Mouse (Mus musculus): Measurements from ENCODE around the gene Zc3h13. TPM values are rescaled to one million over a fixed set of nuclear protein-coding genes. Genes with fewer than 3 reads are reported as not detected.

Gene Zc3h13
- total and polyA plus RNA-seq, 2 experiments from 2014 or later: 3.8 to 16.7 TPM

DNA sequence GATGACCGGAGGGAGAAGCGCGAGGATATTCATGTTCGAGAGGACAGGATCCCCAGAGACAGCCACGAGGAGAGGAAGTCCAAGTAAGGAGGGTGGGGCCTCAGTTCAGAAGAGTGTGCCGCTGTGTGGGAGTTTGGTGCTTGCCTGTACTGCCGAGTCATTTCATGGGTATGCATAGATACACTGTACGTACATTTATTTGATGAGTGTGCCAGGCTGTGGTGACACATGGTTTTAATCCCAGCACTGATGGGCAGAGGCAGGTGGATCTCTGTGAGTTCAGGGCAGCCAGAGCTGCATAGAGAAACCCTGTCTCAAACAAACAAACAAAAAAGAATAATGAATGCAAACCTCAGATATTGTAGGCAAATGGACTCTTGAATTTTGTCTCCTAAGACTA, 43.9 kb downstream of the Zc3h13 start:
- no peak overlapping the region for H3K4me3 ChIP-seq (ENCODE audit: low read depth, low read length)
- DNase-seq (ENCODE audit: low spot score) (no peak), ATAC-seq (ENCODE audit: insufficient read depth, low read depth) (no peak)
- no peak overlapping the region for H3K9ac ChIP-seq (replicated peaks; ENCODE audit: low read depth, low read length)
- no peak overlapping the region for H3K27ac ChIP-seq (ENCODE audit: low read depth)
- H3K36me3 ChIP-seq (replicated peaks; ENCODE audit: control insufficient read depth, insufficient read depth, low read length): peaks cover 65% of the 10 kb centered on the region
- WGBS: 63% methylated on average over 8 of the region's 8 CpGs
- no peaks in the 10 kb centered on the region for H3K4me1 ChIP-seq (ENCODE audit: control insufficient read depth, insufficient read depth)
- H3K9me3 ChIP-seq (replicated peaks; ENCODE audit: control insufficient read depth, low read length): no peaks in the 10 kb centered on the region
- TF ChIP-seq EP300 (IDR thresholded peaks at IDR 0.05; ENCODE audit: low read depth): no peak
- TF ChIP-seq CTCF (IDR thresholded peaks at IDR 0.05; ENCODE audit: low read depth): no peak
- H3K27me3 ChIP-seq (ENCODE audit: control insufficient read depth, insufficient read depth, low read length): no peaks in the 10 kb centered on the region
- H3K4me2 ChIP-seq (ENCODE audit: low read depth, low read length): no peak overlapping the region

DNA sequence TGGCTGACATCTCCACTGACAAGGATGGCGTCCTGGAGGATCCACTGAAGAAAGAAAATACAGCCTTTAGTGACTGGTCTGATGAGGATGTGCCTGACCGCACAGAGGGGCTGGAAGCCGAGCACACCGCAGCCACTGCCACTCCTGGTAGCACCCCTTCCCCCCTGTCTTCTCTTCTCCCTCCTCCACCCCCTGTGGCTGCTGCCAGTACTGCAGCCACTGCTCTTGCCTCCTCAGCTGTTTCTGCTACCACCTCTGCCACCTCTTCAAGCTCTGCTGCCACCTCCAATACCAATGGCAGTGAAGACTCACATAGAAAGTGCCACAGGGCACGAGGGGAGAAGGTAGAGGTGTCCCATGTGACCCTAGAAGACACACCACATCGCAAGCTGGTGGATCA, 46.4 kb downstream of the Zc3h13 start:
- WGBS: 88% methylated on average over 6 of the region's 6 CpGs
- TF ChIP-seq CTCF (IDR thresholded peaks at IDR 0.05; ENCODE audit: low read depth) (peak; percentile 43), EP300 (IDR thresholded peaks at IDR 0.05; ENCODE audit: low read depth) (no peak)
- H3K4me3 ChIP-seq (ENCODE audit: low read depth, low read length): no peak overlapping the region
- H3K27ac ChIP-seq (ENCODE audit: low read depth): no peak overlapping the region
- H3K4me1 ChIP-seq (ENCODE audit: control insufficient read depth, insufficient read depth): no peaks in the 10 kb centered on the region
- peaks cover 44% of the 10 kb centered on the region for H3K36me3 ChIP-seq (replicated peaks; ENCODE audit: control insufficient read depth, insufficient read depth, low read length)
- DNase-seq (ENCODE audit: low spot score) (no peak), ATAC-seq (ENCODE audit: insufficient read depth, low read depth) (no peak)
- H3K4me2 ChIP-seq (ENCODE audit: low read depth, low read length): no peak overlapping the region
- H3K9ac ChIP-seq (replicated peaks; ENCODE audit: low read depth, low read length): no peak overlapping the region
- H3K27me3 ChIP-seq (ENCODE audit: control insufficient read depth, insufficient read depth, low read length): no peaks in the 10 kb centered on the region
- H3K9me3 ChIP-seq (replicated peaks; ENCODE audit: control insufficient read depth, low read length): no peaks in the 10 kb centered on the region

GRCm38 (mm10) chr14:75334321-75334720, 50.1 kb downstream of the Zc3h13 start:
- Histone ChIP-seq H3K27me3 (ENCODE audit: control insufficient read depth, insufficient read depth, low read length) (no peaks in the 10 kb centered on the region), H3K27ac (ENCODE audit: low read depth) (no peak overlapping the region), H3K4me1 (ENCODE audit: control insufficient read depth, insufficient read depth) (no peaks in the 10 kb centered on the region), H3K9me3 (replicated peaks; ENCODE audit: control insufficient read depth, low read length) (no peaks in the 10 kb centered on the region), H3K36me3 (replicated peaks; ENCODE audit: control insufficient read depth, insufficient read depth, low read length) (peaks cover 65% of the 10 kb centered on the region), H3K4me2 (ENCODE audit: low read depth, low read length) (no peak overlapping the region), H3K4me3 (ENCODE audit: low read depth, low read length) (no peak overlapping the region), H3K9ac (replicated peaks; ENCODE audit: low read depth, low read length) (no peak overlapping the region)
- no peak for TF ChIP-seq CTCF (IDR thresholded peaks at IDR 0.05; ENCODE audit: low read depth)
- TF ChIP-seq EP300 (IDR thresholded peaks at IDR 0.05; ENCODE audit: low read depth): no peak
- WGBS: 92% methylated on average over 4 of the region's 4 CpGs
- no peak for DNase-seq (ENCODE audit: low spot score)
- ATAC-seq (ENCODE audit: insufficient read depth, low read depth): no peak

- Histone ChIP-seq H3K36me3 (replicated peaks; ENCODE audit: control insufficient read depth, insufficient read depth, low read length) (peaks cover 53% of the 10 kb centered on the region), H3K27me3 (ENCODE audit: control insufficient read depth, insufficient read depth, low read length) (no peaks in the 10 kb centered on the region), H3K4me3 (ENCODE audit: low read depth, low read length) (no peak overlapping the region), H3K27ac (ENCODE audit: low read depth) (no peak overlapping the region), H3K4me2 (ENCODE audit: low read depth, low read length) (no peak overlapping the region), H3K4me1 (ENCODE audit: control insufficient read depth, insufficient read depth) (no peaks in the 10 kb centered on the region), H3K9me3 (replicated peaks; ENCODE audit: control insufficient read depth, low read length) (no peaks in the 10 kb centered on the region), H3K9ac (replicated peaks; ENCODE audit: low read depth, low read length) (no peak overlapping the region)
- DNase-seq (ENCODE audit: low spot score) (no peak), ATAC-seq (ENCODE audit: insufficient read depth, low read depth) (no peak)
- 81% methylated on average over 2 of the region's 2 CpGs for WGBS
- no peak for TF ChIP-seq EP300 (IDR thresholded peaks at IDR 0.05; ENCODE audit: low read depth)
- no peak for TF ChIP-seq CTCF (IDR thresholded peaks at IDR 0.05; ENCODE audit: low read depth)
Measured at GRCm38 (mm10) chr14:75337884-75338283, 53.7 kb downstream of the Zc3h13 start.

- no peaks in the 10 kb centered on the region for H3K9me3 ChIP-seq (replicated peaks; ENCODE audit: control insufficient read depth, low read length)
- WGBS: 77% methylated on average over 5 of the region's 5 CpGs
- peaks cover 23% of the 10 kb centered on the region for H3K36me3 ChIP-seq (replicated peaks; ENCODE audit: control insufficient read depth, insufficient read depth, low read length)
- H3K4me1 ChIP-seq (ENCODE audit: control insufficient read depth, insufficient read depth): no peaks in the 10 kb centered on the region
- no peak for DNase-seq (ENCODE audit: low spot score)
- H3K4me2 ChIP-seq (ENCODE audit: low read depth, low read length): no peak overlapping the region
- no peaks in the 10 kb centered on the region for H3K27me3 ChIP-seq (ENCODE audit: control insufficient read depth, insufficient read depth, low read length)
- TF ChIP-seq EP300 (IDR thresholded peaks at IDR 0.05; ENCODE audit: low read depth) (no peak), CTCF (IDR thresholded peaks at IDR 0.05; ENCODE audit: low read depth) (no peak)
- no peak overlapping the region for H3K4me3 ChIP-seq (ENCODE audit: low read depth, low read length)
- no peak overlapping the region for H3K9ac ChIP-seq (replicated peaks; ENCODE audit: low read depth, low read length)
- no peak overlapping the region for H3K27ac ChIP-seq (ENCODE audit: low read depth)
- ATAC-seq (ENCODE audit: insufficient read depth, low read depth): no peak
Measured at GRCm38 (mm10) chr14:75346041-75346440, 61.9 kb downstream of the Zc3h13 start.

DNA sequence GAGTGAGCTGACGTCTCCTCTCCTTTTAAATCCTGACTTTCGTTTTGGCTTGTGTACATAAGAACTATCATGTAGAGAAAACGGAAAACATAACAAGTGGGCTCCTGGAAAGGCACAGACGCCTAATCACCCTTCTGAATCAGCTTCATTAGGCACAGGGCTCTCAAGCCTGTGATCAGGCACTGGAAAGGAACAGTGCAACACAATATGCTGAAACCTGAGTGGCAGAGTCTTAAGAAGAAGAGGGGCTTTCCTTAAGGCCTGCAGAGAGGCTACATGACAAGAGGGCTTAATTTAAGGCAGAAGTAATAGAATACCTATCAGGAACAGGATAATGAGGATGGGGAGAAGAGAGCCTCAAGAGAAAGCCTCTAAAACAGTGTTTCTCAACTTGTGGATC, 67.5 kb downstream of the Zc3h13 start:
- Histone ChIP-seq H3K4me1 (ENCODE audit: control insufficient read depth, insufficient read depth) (no peaks in the 10 kb centered on the region), H3K27ac (ENCODE audit: low read depth) (no peak overlapping the region), H3K9ac (replicated peaks; ENCODE audit: low read depth, low read length) (no peak overlapping the region), H3K9me3 (replicated peaks; ENCODE audit: control insufficient read depth, low read length) (no peaks in the 10 kb centered on the region), H3K4me3 (ENCODE audit: low read depth, low read length) (no peak overlapping the region), H3K27me3 (ENCODE audit: control insufficient read depth, insufficient read depth, low read length) (no peaks in the 10 kb centered on the region), H3K36me3 (replicated peaks; ENCODE audit: control insufficient read depth, insufficient read depth, low read length) (no peaks in the 10 kb centered on the region), H3K4me2 (ENCODE audit: low read depth, low read length) (no peak overlapping the region)
- 58% methylated on average over 4 of the region's 4 CpGs for WGBS
- TF ChIP-seq EP300 (IDR thresholded peaks at IDR 0.05; ENCODE audit: low read depth) (no peak), CTCF (IDR thresholded peaks at IDR 0.05; ENCODE audit: low read depth) (no peak)
- ATAC-seq (ENCODE audit: insufficient read depth, low read depth) (no peak), DNase-seq (ENCODE audit: low spot score) (no peak)

Data from heart, postnatal 0 days (tissue).